Mouse (Mus musculus) ES-E14 (cell line): ENCODE measurements around the gene Tmem151a. TPM values are rescaled to one million over a fixed set of nuclear protein-coding genes. Genes with fewer than 3 reads are reported as not detected.

Experiments
- DNase-seq: peaks from one replicate; pipeline ENCODE4 v3.0.0-alpha.2; 2013; ENCODE audit warnings: low read depth, low spot score
- H3K27ac ChIP-seq: 2 replicates; pipeline ENCODE4 v1.5.1; 2012; ENCODE audit warnings: low read depth, mild to moderate bottlenecking, low read length, moderate library complexity, mixed read lengths; ENCODE audit not compliant: poor library complexity, insufficient read depth, severe bottlenecking
- H3K36me3 ChIP-seq: 2 replicates; pipeline ENCODE4 v1.6.1; 2012; ENCODE audit warnings: mild to moderate bottlenecking, low read length, moderate library complexity, mixed read lengths; ENCODE audit not compliant: control insufficient read depth, poor library complexity, insufficient read depth, severe bottlenecking
- H3K4me1 ChIP-seq, 2 experiments: fragments of 150-350 bp in 1 of 2; sonication (generic) in 1 of 2; 2 replicates each; pipeline ENCODE4 v1.6.1; 2012; ENCODE audit warnings: low read length in 2 of 2, mild to moderate bottlenecking in 1 of 2, mixed read lengths in 1 of 2; ENCODE audit not compliant: control insufficient read depth in 2 of 2, insufficient read depth in 2 of 2, poor library complexity in 1 of 2
- H3K4me3 ChIP-seq, 2 experiments: fragments of 150-350 bp in 1 of 2; sonication (generic) in 1 of 2; 2 replicates each; pipeline ENCODE4 v1.5.1; 2012; ENCODE audit warnings: low read length in 2 of 2, low read depth in 1 of 2, mild to moderate bottlenecking in 1 of 2, mixed read lengths in 1 of 2; ENCODE audit not compliant: insufficient read depth in 1 of 2, poor library complexity in 1 of 2, severe bottlenecking in 1 of 2
- H3K9ac ChIP-seq: 2 replicates; pipeline ENCODE4 v1.6.1; 2012; ENCODE audit warnings: low read depth, mild to moderate bottlenecking, low read length, mixed read lengths; ENCODE audit not compliant: poor library complexity, insufficient read depth, severe bottlenecking
- H3K9me3 ChIP-seq: fragments of 150-350 bp; sonication (generic); 2 replicates; pipeline ENCODE4 v1.6.1; 2012; ENCODE audit warnings: low read depth, mild to moderate bottlenecking, low read length; ENCODE audit not compliant: control insufficient read depth, insufficient read depth
- CHD2 ChIP-seq: IDR thresholded peaks from 2 replicates; pipeline ENCODE4 v1.6.1; 2014; ENCODE audit warnings: mild to moderate bottlenecking, low read depth, low read length, inconsistent platforms
- HCFC1 ChIP-seq: IDR thresholded peaks from 2 replicates; pipeline ENCODE4 v1.6.1; 2012; ENCODE audit warnings: low read length, inconsistent platforms, borderline replicate concordance; ENCODE audit not compliant: insufficient read depth
- MAFK ChIP-seq: IDR thresholded peaks from 2 replicates; pipeline ENCODE4 v1.6.1; 2014; ENCODE audit warnings: mild to moderate bottlenecking, low read depth, low read length, inconsistent platforms; ENCODE audit not compliant: insufficient read depth
- ZC3H11A ChIP-seq: IDR thresholded peaks from 2 replicates; pipeline ENCODE4 v1.6.1; 2012; ENCODE audit warnings: low read depth, mild to moderate bottlenecking, inconsistent platforms, low read length, borderline replicate concordance
- ZNF384 ChIP-seq: IDR thresholded peaks from 2 replicates; pipeline ENCODE4 v1.6.1; 2012; ENCODE audit warnings: low read depth, low read length, inconsistent platforms
- in situ Hi-C, 2 experiments: fragments of 600-800 bp; cut with MboI; formaldehyde crosslinking; loops; one replicate each; pipeline ENCODE4 v1.15.1; 2025; ENCODE audit warnings: low sequenced_read_pairs in 2 of 2, inconsistent platforms in 1 of 2; ENCODE audit not compliant: unreplicated experiment in 2 of 2
- total RNA-seq: library from RNA; depleted of rRNA; stranded (reverse); fragments of 300-350 nt; gene quantifications from 2 replicates; pipeline ENCODE4 v1.2.3, GENCODE M21; 2012

Gene Tmem151a
- total RNA-seq, 1 experiment, result 0.89 TPM

- no peak overlapping the region for H3K4me3 ChIP-seq
- no peak for DNase-seq
- in situ Hi-C loops, result no loop called here
- TF ChIP-seq ZNF384 (no peak), ZC3H11A (no peak)
- no peaks in the 10 kb centered on the region for H3K36me3 ChIP-seq
- H3K9me3 ChIP-seq, result no peaks in the 10 kb centered on the region
- H3K9ac ChIP-seq, result no peak overlapping the region
- no peak overlapping the region for H3K27ac ChIP-seq
- peaks cover 7 to 15% of the 10 kb centered on the region in 2 experiments; a peak in 3 of 4 replicates for H3K4me1 ChIP-seq
Observed at GRCm38 (mm10) chr19:5073518-5073917, 11.8 kb downstream of the Tmem151a start.

GRCm38 (mm10) chr19:5073028-5073427 is 12.3 kb downstream of the Tmem151a start:
- no peak for TF ChIP-seq ZNF384
- 0 out of 2 replicates have a peak, but pooled peaks have one; percentile 5 for TF ChIP-seq ZC3H11A
- in situ Hi-C loops, result no loop called here
- Histone ChIP-seq H3K4me3 (peak overlapping the region; percentile 64 to 68), H3K4me1 (peaks cover 7 to 19% of the 10 kb centered on the region in 2 experiments; a peak in 3 of 4 replicates), H3K27ac (peak overlapping the region; percentile 37; the same call in 1 of the 2 replicates), H3K9me3 (no peaks in the 10 kb centered on the region), H3K9ac (peak overlapping the region; percentile 39; the same call in 1 of the 2 replicates), H3K36me3 (no peaks in the 10 kb centered on the region)
- peak; percentile 68 for DNase-seq

- in situ Hi-C loops, result no loop called here
- Histone ChIP-seq H3K36me3 (no peaks in the 10 kb centered on the region), H3K27ac (peak overlapping the region; percentile 37; the same call in 1 of the 2 replicates), H3K4me3 (peak overlapping the region; percentile 64 to 68), H3K4me1 (peaks cover 7 to 19% of the 10 kb centered on the region in 2 experiments; a peak in 3 of 4 replicates), H3K9ac (peak overlapping the region; percentile 39; the same call in 1 of the 2 replicates), H3K9me3 (no peaks in the 10 kb centered on the region)
- DNase-seq, result peak; percentile 84
- TF ChIP-seq ZC3H11A (no peak), CHD2 (no peak), ZNF384 (no peak), MAFK (no peak), HCFC1 (no peak)
Observed at GRCm38 (mm10) chr19:5072389-5073019, 12.8 kb downstream of the Tmem151a start.

- H3K4me3 ChIP-seq, result peak overlapping the region; percentile 64 to 68
- H3K9ac ChIP-seq, result peak overlapping the region; percentile 59
- H3K27ac ChIP-seq, result peak overlapping the region; percentile 48; the same call in 1 of the 2 replicates
- no peak for TF ChIP-seq CHD2
- TF ChIP-seq MAFK, result no peak
- no peak for TF ChIP-seq ZC3H11A
- TF ChIP-seq HCFC1, result no peak
- no peak for TF ChIP-seq ZNF384
- in situ Hi-C loops, result no loop called here
- H3K36me3 ChIP-seq, result no peaks in the 10 kb centered on the region
- H3K4me1 ChIP-seq, result peaks cover 7 to 25% of the 10 kb centered on the region in 2 experiments; a peak in 3 of 4 replicates
- DNase-seq, result peak; percentile 95
- H3K9me3 ChIP-seq, result no peaks in the 10 kb centered on the region
Observed at GRCm38 (mm10) chr19:5071545-5072369, 13.6 kb downstream of the Tmem151a start.
